Mouse (Mus musculus): ENCODE results near the gene Akr1c19.
"Not testable (repeated sequence)": the region's sequence is repeated elsewhere in the genome, so short reads cannot be mapped to it uniquely, and the experiment has no call there.

The Akr1c19 gene

GRCm38 (mm10) chr13:4228441-4228840 is at the start of gene Akr1c19:
Gene Akr1c19, plus strand, starts transcription at chr13:4228700.
- DNase-seq (ENCODE audit: low read depth, low spot score): no peak

- DNase-seq (ENCODE audit: low read depth, low spot score): not testable (repeated sequence)
Observed at GRCm38 (mm10) chr13:4181321-4181720, 47.2 kb upstream of the Akr1c19 start.

GRCm38 (mm10) chr13:4183116-4183515 is 45.4 kb upstream of the Akr1c19 start:
- no peak for DNase-seq (ENCODE audit: low read depth, low spot score)

GRCm38 (mm10) chr13:4186641-4187411 is 41.7 kb upstream of the Akr1c19 start:
- DNase-seq (ENCODE audit: low read depth, low spot score): not testable (repeated sequence)

GRCm38 (mm10) chr13:4188174-4188573 is 40.3 kb upstream of the Akr1c19 start:
- no peak for DNase-seq (ENCODE audit: low read depth, low spot score)

- DNase-seq (ENCODE audit: low read depth, low spot score): no peak
Observed at GRCm38 (mm10) chr13:4190904-4191303, 37.6 kb upstream of the Akr1c19 start, which contains the start of gene Akr1c13. Gene Akr1c13, plus strand, starts transcription at chr13:4191150.

- no peak for DNase-seq (ENCODE audit: low read depth, low spot score)
Observed at GRCm38 (mm10) chr13:4192511-4192910, 36.0 kb upstream of the Akr1c19 start.

GRCm38 (mm10) chr13:4206147-4206903 is 22.2 kb upstream of the Akr1c19 start:
- no peak for DNase-seq (ENCODE audit: low read depth, low spot score)

GRCm38 (mm10) chr13:4211560-4212299 is 16.8 kb upstream of the Akr1c19 start:
- no peak for DNase-seq (ENCODE audit: low read depth, low spot score)

- no peak for DNase-seq (ENCODE audit: low read depth, low spot score)
Observed at GRCm38 (mm10) chr13:4212309-4212708, 16.2 kb upstream of the Akr1c19 start.

- DNase-seq (ENCODE audit: low read depth, low spot score): not testable (repeated sequence)
Observed at GRCm38 (mm10) chr13:4215496-4215895, 13.0 kb upstream of the Akr1c19 start.

GRCm38 (mm10) chr13:4230841-4231623 is 2.5 kb downstream of the Akr1c19 start:
- DNase-seq (ENCODE audit: low read depth, low spot score): no peak

- DNase-seq (ENCODE audit: low read depth, low spot score): no peak
Observed at GRCm38 (mm10) chr13:4233135-4233534, 4.6 kb downstream of the Akr1c19 start.

- no peak for DNase-seq (ENCODE audit: low read depth, low spot score)
Observed at GRCm38 (mm10) chr13:4233536-4234172, 5.2 kb downstream of the Akr1c19 start.

GRCm38 (mm10) chr13:4244861-4245559 is 16.5 kb downstream of the Akr1c19 start:
- DNase-seq (ENCODE audit: low read depth, low spot score): peak; percentile 35

- no peak for DNase-seq (ENCODE audit: low read depth, low spot score)
Observed at GRCm38 (mm10) chr13:4249347-4249746, 20.8 kb downstream of the Akr1c19 start.

- not testable (repeated sequence) for DNase-seq (ENCODE audit: low read depth, low spot score)
Observed at GRCm38 (mm10) chr13:4256894-4257293, 28.4 kb downstream of the Akr1c19 start.

GRCm38 (mm10) chr13:4257349-4257748 is 28.8 kb downstream of the Akr1c19 start:
- no peak for DNase-seq (ENCODE audit: low read depth, low spot score)

- DNase-seq (ENCODE audit: low read depth, low spot score): no peak
Observed at GRCm38 (mm10) chr13:4264612-4265011, 36.1 kb downstream of the Akr1c19 start.

- DNase-seq (ENCODE audit: low read depth, low spot score): no peak
Observed at GRCm38 (mm10) chr13:4265047-4265446, 36.5 kb downstream of the Akr1c19 start.

Measured in embryo, embryonic 11.5 days (tissue).